In genomic region chr11:121804258-121805027, GRCm38 (mm10) we compare ENCODE assay signal across 16 mouse cellular contexts. TPM values are rescaled to one million over a fixed set of nuclear protein-coding genes. Genes with fewer than 3 reads are reported as not detected.
A peak's percentile ranks its signal among the peaks of the same experiment; 100 is the strongest.
DNase-seq lines count a peak whose midpoint lies in the region; ATAC-seq and TF ChIP-seq lines count a peak whose summit lies in the region.
"Had no signal": no experiment of that assay in that cellular context is flagged by ENCODE, and none has a peak within 500 bp of the region (broad histone marks: within the 10 kb centered on the region; RNA-seq: fewer than 3 reads in every experiment).

No protein-coding gene starts in this region.

- no peaks in the 10 kb centered on the region for H3K79me2 ChIP-seq in liver, adult 2 months (ENCODE audit: control insufficient read depth, insufficient read depth, low read length)

- H3K4me3 ChIP-seq in liver, adult 2 months (ENCODE audit: insufficient read depth, low read depth, low read length) = no peak overlapping the region
- H3K4me3 ChIP-seq in liver, embryonic 12.5 days = no peak overlapping the region
- H3K4me3 ChIP-seq: hindbrain, embryonic 10.5 days; layer of hippocampus, adult 2 months; neural tube, embryonic 12.5 days had no signal

- WGBS in liver, adult 2 months = 66% methylated on average over 5 of the region's 5 CpGs
- 65% methylated on average over 5 of the region's 5 CpGs for WGBS in liver, embryonic 12.5 days (ENCODE audit: insufficient replicate concordance)

- H3K4me2 ChIP-seq in liver, embryonic 12.5 days = no peak overlapping the region
- H3K4me2 ChIP-seq: neural tube, embryonic 12.5 days had no signal

- no peaks in the 10 kb centered on the region for H3K36me3 ChIP-seq in liver, adult 2 months (ENCODE audit: control insufficient read depth, insufficient read depth, low read length)
- H3K36me3 ChIP-seq in liver, embryonic 12.5 days = no peaks in the 10 kb centered on the region
- H3K36me3 ChIP-seq: G1E; hindbrain, embryonic 10.5 days; neural tube, embryonic 12.5 days had no signal

- H3K27me3 ChIP-seq in liver, adult 2 months (ENCODE audit: control insufficient read depth, insufficient read depth, low read length) = no peaks in the 10 kb centered on the region
- H3K27me3 ChIP-seq in liver, embryonic 12.5 days (replicated peaks) = peaks cover 24% of the 10 kb centered on the region
- H3K27me3 ChIP-seq: neural tube, embryonic 12.5 days had no signal

- TF ChIP-seq CTCF in liver, adult 2 months (IDR thresholded peaks at IDR 0.05; ENCODE audit: low read depth, low read length) = no peak

- TF ChIP-seq POLR2A in liver, adult 2 months (IDR thresholded peaks at IDR 0.05; ENCODE audit: extremely low read depth, insufficient read depth, low read length) = no peak

- peak; percentile 43 for DNase-seq in liver, adult 2 months (ENCODE audit: extremely low read depth, low read depth, low spot score)
- DNase-seq in adipocyte (ENCODE audit: low spot score) = peak; percentile 53
- DNase-seq in gonadal fat pad, adult 2 months (ENCODE audit: low read depth) = peak; percentile 36
- no peak for DNase-seq in spleen, adult 12 weeks (ENCODE audit: low spot score)
- DNase-seq: lung, postnatal 14 days; right cerebral cortex, postnatal 25 days had no signal

- H3K9ac ChIP-seq in liver, adult 2 months (ENCODE audit: low read depth, low read length) = no peak overlapping the region
- no peak overlapping the region for H3K9ac ChIP-seq in liver, embryonic 12.5 days
- H3K9ac ChIP-seq: neural tube, embryonic 12.5 days had no signal

- no peak for ATAC-seq in liver, embryonic 12.5 days
- ATAC-seq in neutrophil, adult 5-6 weeks (ENCODE audit: extremely low read depth, insufficient number of reproducible peaks, low FRiP score, poor library complexity, severe bottlenecking) = peak; percentile 25; the same call in 1 of the 2 replicates
- ATAC-seq in frontal cortex, adult (ENCODE audit: low TSS enrichment) = no peak

- H3K9me3 ChIP-seq in liver, embryonic 12.5 days (replicated peaks) = no peaks in the 10 kb centered on the region
- H3K9me3 ChIP-seq: G1E; hindbrain, embryonic 10.5 days; neural tube, embryonic 12.5 days had no signal

- peak overlapping the region; percentile 30; the same call in 1 of the 2 replicates for H3K27ac ChIP-seq in liver, adult 2 months (replicated peaks; ENCODE audit: insufficient read depth, low read depth, low read length)
- H3K27ac ChIP-seq in liver, embryonic 12.5 days = no peak overlapping the region
- H3K27ac ChIP-seq: hindbrain, embryonic 10.5 days; layer of hippocampus, adult 2 months; neural tube, embryonic 12.5 days had no signal

- H3K4me1 ChIP-seq in liver, adult 2 months (ENCODE audit: control insufficient read depth, insufficient read depth, low read length) = no peaks in the 10 kb centered on the region
- no peaks in the 10 kb centered on the region for H3K4me1 ChIP-seq in liver, embryonic 12.5 days
- H3K4me1 ChIP-seq: neural tube, embryonic 12.5 days had no signal

RNA-seq across cellular contexts. Expression of gene Ptchd3, which starts 25.6 kb away (rescaled TPM):
- total RNA-seq in liver, adult 2 months (2014; rRNA removed) = not detected in 2 replicates
- not detected in 2 replicates for polyA plus RNA-seq in liver, adult 2 months (2012; rRNA removed)
- not detected in 2 replicates for polyA plus RNA-seq in liver, embryonic 12.5 days (2016; fragmentation: Nextera tagmentation; extraction: Ambion mirVana)
- 0.19 TPM in 1 of 2 replicates, not detected in the other for polyA plus RNA-seq in gonadal fat pad, adult 2 months (2012; rRNA removed)
- 0.25 TPM in 1 of 2 replicates, not detected in the other for total RNA-seq in neutrophil, adult 5-6 weeks (2017)
- total RNA-seq: layer of hippocampus, adult 2 months; left cerebral cortex, postnatal 36 days had no signal
- polyA plus RNA-seq: forebrain, embryonic 11.5 days; G1E; neural tube, embryonic 12.5 days; stomach, embryonic 16.5 days had no signal
